Mouse (Mus musculus) small intestine, adult 2 months (tissue): ENCODE measurements around the gene Mat2a. TPM values are rescaled to one million over a fixed set of nuclear protein-coding genes. Genes with fewer than 3 reads are reported as not detected.
A peak's percentile ranks its signal among the peaks of the same experiment; 100 is the strongest.

Experiments
- H3K27ac ChIP-seq: fragments of 200-500 bp; 2 replicates; pipeline ENCODE4 v1.5.1; 2012; ENCODE audit warnings: low read depth, low read length, control low read depth, inconsistent platforms; ENCODE audit not compliant: insufficient read depth
- H3K27me3 ChIP-seq: fragments of 200-500 bp; 2 replicates; pipeline ENCODE4 v1.6.1; 2012; ENCODE audit warnings: mild to moderate bottlenecking, moderate library complexity, low read length, inconsistent platforms; ENCODE audit not compliant: control insufficient read depth, insufficient read depth
- H3K36me3 ChIP-seq: fragments of 200-500 bp; 2 replicates; pipeline ENCODE4 v1.6.1; 2012; ENCODE audit warnings: mild to moderate bottlenecking, low read length, control low read depth, inconsistent platforms; ENCODE audit not compliant: control insufficient read depth, insufficient read depth
- H3K4me1 ChIP-seq: fragments of 200-500 bp; 2 replicates; pipeline ENCODE4 v1.6.1; 2012; ENCODE audit warnings: low read length, inconsistent platforms, mixed read lengths; ENCODE audit not compliant: control insufficient read depth, insufficient read depth, insufficient read length
- H3K4me3 ChIP-seq: fragments of 200-500 bp; 2 replicates; pipeline ENCODE4 v1.5.1; 2012; ENCODE audit warnings: low read depth, mild to moderate bottlenecking, control low read depth, inconsistent platforms, low read length, moderate library complexity
- CTCF ChIP-seq: fragments of 200-500 bp; IDR thresholded peaks from 2 replicates; pipeline ENCODE4 v1.5.1; 2012; ENCODE audit warnings: low read depth, mild to moderate bottlenecking, control low read depth, inconsistent platforms, low read length, moderate library complexity, mixed read lengths; ENCODE audit not compliant: insufficient replicate concordance, insufficient read length; ENCODE audit errors: extremely low read depth
- POLR2A ChIP-seq: fragments of 200-500 bp; IDR thresholded peaks from 2 replicates; pipeline ENCODE4 v1.6.1; 2012; ENCODE audit warnings: low read depth, mild to moderate bottlenecking, control low read depth, inconsistent platforms, low read length, moderate library complexity
- WGBS: fragments of 180-500 bp; shearing (Covaris S2); methylation state at CpG from one replicate; pipeline ENCODE4 v1.1.7; 2018; 5-methylcytosine and 5-hydroxymethylcytosine counted together
- polyA plus RNA-seq: library from polyadenylated mRNA; depleted of rRNA; stranded (reverse); fragments of >200 nt; gene quantifications from 2 replicates; pipeline ENCODE4 v1.2.3, GENCODE M21; 2012; rRNA removed

Gene Mat2a
- polyA plus RNA-seq, 1 experiment, result 19.5 TPM

GRCm38 (mm10) chr6:72388791-72389329 is 50.5 kb downstream of the Mat2a start:
- peaks cover 21% of the 10 kb centered on the region for H3K36me3 ChIP-seq
- H3K4me1 ChIP-seq, result peaks cover 4% of the 10 kb centered on the region; the same call in 1 of the 2 replicates
- 0 out of 2 replicates have a peak overlapping the region, but pooled peaks have one; percentile 98 for H3K27ac ChIP-seq
- H3K4me3 ChIP-seq, result peak overlapping the region; percentile 79
- no peaks in the 10 kb centered on the region for H3K27me3 ChIP-seq
- 72% methylated on average over 6 of the region's 6 CpGs for WGBS
- no peak for TF ChIP-seq CTCF
- no peak for TF ChIP-seq POLR2A

GRCm38 (mm10) chr6:72388266-72388665 is 51.1 kb downstream of the Mat2a start:
- Histone ChIP-seq H3K27ac (no peak overlapping the region), H3K27me3 (no peaks in the 10 kb centered on the region), H3K4me1 (peaks cover 4% of the 10 kb centered on the region; the same call in 1 of the 2 replicates), H3K36me3 (peaks cover 21% of the 10 kb centered on the region), H3K4me3 (no peak overlapping the region)
- WGBS, result 77% methylated on average over 10 of the region's 10 CpGs
- no peak for TF ChIP-seq CTCF

- TF ChIP-seq CTCF, result no peak
- no peak for TF ChIP-seq POLR2A
- peaks cover 4% of the 10 kb centered on the region; the same call in 1 of the 2 replicates for H3K4me1 ChIP-seq
- H3K4me3 ChIP-seq, result no peak overlapping the region
- 90% methylated on average over 3 of the region's 3 CpGs for WGBS
- peaks cover 21% of the 10 kb centered on the region for H3K36me3 ChIP-seq
- H3K27ac ChIP-seq, result no peak overlapping the region
- H3K27me3 ChIP-seq, result no peaks in the 10 kb centered on the region
Measured at GRCm38 (mm10) chr6:72387816-72388215, 51.5 kb downstream of the Mat2a start.

GRCm38 (mm10) chr6:72386561-72386960 is 52.8 kb downstream of the Mat2a start:
- H3K27ac ChIP-seq, result no peak overlapping the region
- 96% methylated on average over 2 of the region's 2 CpGs for WGBS
- no peak for TF ChIP-seq POLR2A
- no peak for TF ChIP-seq CTCF
- H3K4me3 ChIP-seq, result no peak overlapping the region
- H3K4me1 ChIP-seq, result peaks cover 4% of the 10 kb centered on the region; the same call in 1 of the 2 replicates
- no peaks in the 10 kb centered on the region for H3K27me3 ChIP-seq
- H3K36me3 ChIP-seq, result peaks cover 21% of the 10 kb centered on the region

DNA sequence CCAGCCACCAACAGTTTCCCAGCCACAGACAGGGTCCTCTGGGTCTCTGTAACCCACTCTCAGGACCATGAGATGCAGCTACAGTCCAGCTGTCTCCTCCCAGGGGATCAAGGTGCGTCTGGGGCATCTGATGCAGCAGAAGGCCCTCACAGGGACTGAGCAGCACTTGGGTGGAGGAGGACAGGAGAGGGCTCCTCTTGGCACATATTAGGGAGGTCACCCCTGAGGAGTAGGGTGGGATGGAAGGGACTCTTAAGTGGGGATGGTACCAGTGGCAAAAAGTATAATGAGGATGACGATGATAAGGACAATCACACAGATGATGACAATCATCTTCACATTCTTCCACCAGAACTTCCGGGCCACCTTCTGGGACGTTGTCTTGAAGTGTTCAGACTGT is 54.1 kb downstream of the Mat2a start:
- no peak for TF ChIP-seq CTCF
- no peak for TF ChIP-seq POLR2A
- Histone ChIP-seq H3K36me3 (peaks cover 21% of the 10 kb centered on the region), H3K4me3 (no peak overlapping the region), H3K27ac (no peak overlapping the region), H3K27me3 (no peaks in the 10 kb centered on the region), H3K4me1 (peaks cover 4% of the 10 kb centered on the region)
- WGBS, result 87% methylated on average over 4 of the region's 4 CpGs

DNA sequence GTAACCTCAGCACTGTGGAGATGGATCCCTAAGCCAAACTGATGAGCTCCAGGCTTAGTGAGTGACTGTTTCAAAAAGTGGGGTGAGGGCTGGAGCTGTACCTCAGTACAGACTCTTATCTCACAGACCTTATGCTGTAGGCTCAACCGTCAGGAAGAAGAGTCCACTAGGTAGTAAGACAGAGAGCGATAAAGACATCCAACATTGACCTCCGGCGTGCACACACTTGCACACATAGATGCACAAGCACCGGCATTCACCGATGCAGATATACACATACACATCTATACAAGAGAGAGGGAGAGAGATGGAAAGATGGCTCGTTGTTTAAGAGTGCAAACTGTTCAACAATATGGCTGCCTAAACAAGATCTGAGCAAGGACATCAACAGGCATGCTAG is 55.4 kb downstream of the Mat2a start:
- Histone ChIP-seq H3K4me3 (no peak overlapping the region), H3K36me3 (peaks cover 21% of the 10 kb centered on the region), H3K27me3 (no peaks in the 10 kb centered on the region), H3K4me1 (peaks cover 7% of the 10 kb centered on the region), H3K27ac (no peak overlapping the region)
- 92% methylated on average over 7 of the region's 7 CpGs for WGBS
- TF ChIP-seq POLR2A (no peak), CTCF (no peak)

- peaks cover 4% of the 10 kb centered on the region; the same call in 1 of the 2 replicates for H3K4me1 ChIP-seq
- H3K36me3 ChIP-seq, result peaks cover 20% of the 10 kb centered on the region
- whole genome bisulfite sequencing, result 83% methylated on average over 6 of the region's 6 CpGs
- H3K4me3 ChIP-seq, result no peak overlapping the region
- TF ChIP-seq CTCF (no peak), POLR2A (no peak)
- H3K27me3 ChIP-seq, result no peaks in the 10 kb centered on the region
- no peak overlapping the region for H3K27ac ChIP-seq
Measured at GRCm38 (mm10) chr6:72383142-72383820, 56.1 kb downstream of the Mat2a start.

Other genes starting within 250 kb of the Mat2a start
- 4.9 and 9.1 TPM in 2 replicates for gene Atoh8, start 204.0 kb downstream of the Mat2a start, polyA plus RNA-seq
- 0.36 and 0.71 TPM in 2 replicates for gene Sftpb, start 134.9 kb downstream of the Mat2a start, polyA plus RNA-seq
- gene Usp39, start 94.4 kb downstream of the Mat2a start, polyA plus RNA-seq, result 5.5 and 6.8 TPM in 2 replicates
- gene 0610030E20Rik, start 92.2 kb downstream of the Mat2a start, polyA plus RNA-seq, result 6.5 and 12.7 TPM in 2 replicates
- 16.6 and 31.8 TPM in 2 replicates for gene Tmem150a, start 84.1 kb downstream of the Mat2a start, polyA plus RNA-seq
- gene Rnf181, start 72.6 kb downstream of the Mat2a start, polyA plus RNA-seq, result 59.5 and 97.6 TPM in 2 replicates
- gene Vamp5, start 59.1 kb downstream of the Mat2a start, polyA plus RNA-seq, result 14.8 and 19.8 TPM in 2 replicates
- gene Vamp8, start 48.9 kb downstream of the Mat2a start, polyA plus RNA-seq, result 124 and 243 TPM in 2 replicates
- gene Ggcx, start 25.2 kb downstream of the Mat2a start, polyA plus RNA-seq, result 5.6 and 6.1 TPM in 2 replicates
- gene Sh2d6, start 82.1 kb upstream of the Mat2a start, polyA plus RNA-seq, result 9.9 and 22.2 TPM in 2 replicates
- 17.5 and 53.4 TPM in 2 replicates for gene Capg, start 104.8 kb upstream of the Mat2a start, polyA plus RNA-seq
- gene Elmod3, start 158.9 kb upstream of the Mat2a start, polyA plus RNA-seq, result 13.3 and 22.3 TPM in 2 replicates
- gene Retsat, start 158.9 kb upstream of the Mat2a start, polyA plus RNA-seq, result 51.6 and 70.7 TPM in 2 replicates
- gene Tgoln1, start 177.4 kb upstream of the Mat2a start, polyA plus RNA-seq, result 13.4 and 24.1 TPM in 2 replicates